Mouse (Mus musculus): Measurements from ENCODE around the gene Rbmx. TPM values are rescaled to one million over a fixed set of nuclear protein-coding genes. Genes with fewer than 3 reads are reported as not detected.

Gene Rbmx
- polyA plus RNA-seq, 1 experiment from 2014 or later: 116 TPM

DNA sequence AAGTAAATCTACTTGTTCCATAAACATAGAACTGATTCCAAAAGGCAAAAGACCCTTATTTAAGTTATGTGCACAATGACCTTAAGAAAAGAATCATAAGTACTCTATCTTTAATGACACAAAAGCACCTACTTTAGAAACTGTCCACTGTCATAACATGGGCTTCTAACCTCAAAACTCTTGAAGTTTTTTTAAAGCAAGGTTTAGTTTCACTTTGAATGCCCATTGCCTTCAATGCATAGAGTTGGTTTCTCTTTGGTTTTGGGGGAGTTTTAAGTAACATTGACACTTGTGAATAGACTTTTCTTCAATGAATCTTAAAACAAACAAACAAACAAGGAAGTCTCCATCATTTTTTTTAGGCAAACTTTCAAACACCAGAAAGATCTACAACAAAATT lies 55.3 kb downstream of the Rbmx start:
- H3K4me3 ChIP-seq (ENCODE audit: low read depth, low read length): no peak overlapping the region
- no peak overlapping the region for H3K9ac ChIP-seq (ENCODE audit: low read length)
- no peak overlapping the region for H3K27ac ChIP-seq (ENCODE audit: low read depth)
- DNase-seq (ENCODE audit: low spot score) (no peak), ATAC-seq (replicated peaks; ENCODE audit: low FRiP score, low TSS enrichment, low read depth) (no peak)
- H3K9me3 ChIP-seq (ENCODE audit: control insufficient read depth, low read length): no peaks in the 10 kb centered on the region
- no peaks in the 10 kb centered on the region for H3K27me3 ChIP-seq (replicated peaks; ENCODE audit: control insufficient read depth, insufficient read depth, low read length)
- H3K4me1 ChIP-seq (replicated peaks; ENCODE audit: control insufficient read depth, insufficient read depth, low read length): no peaks in the 10 kb centered on the region
- no peaks in the 10 kb centered on the region for H3K36me3 ChIP-seq (ENCODE audit: control insufficient read depth, insufficient read depth, low read length)
- no peak overlapping the region for H3K4me2 ChIP-seq (ENCODE audit: low read length)

DNA sequence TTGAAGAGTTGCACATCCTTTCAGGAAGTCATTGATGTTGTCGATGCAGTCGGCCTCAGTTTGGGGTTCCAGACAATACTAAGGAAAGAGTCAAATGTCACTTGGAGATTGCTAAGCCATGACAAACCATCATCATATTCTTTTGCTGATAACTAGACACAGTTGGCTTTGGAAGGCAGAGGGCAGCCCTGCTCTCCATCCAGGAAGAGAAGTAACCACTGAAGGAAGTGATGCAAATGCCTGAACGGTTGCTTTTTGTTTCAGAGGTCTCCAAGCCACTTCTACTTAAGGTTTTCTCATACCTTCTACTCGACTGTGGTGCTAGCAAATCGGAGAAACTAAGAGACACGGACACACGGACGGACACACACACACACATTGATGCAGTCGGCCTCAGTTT lies 55.9 kb downstream of the Rbmx start:
- H3K9me3 ChIP-seq (ENCODE audit: control insufficient read depth, low read length): no peaks in the 10 kb centered on the region
- WGBS: 78% methylated on average over 9 of the region's 9 CpGs
- H3K4me2 ChIP-seq (ENCODE audit: low read length): no peak overlapping the region
- H3K4me1 ChIP-seq (replicated peaks; ENCODE audit: control insufficient read depth, insufficient read depth, low read length): no peaks in the 10 kb centered on the region
- H3K27me3 ChIP-seq (replicated peaks; ENCODE audit: control insufficient read depth, insufficient read depth, low read length): no peaks in the 10 kb centered on the region
- no peak overlapping the region for H3K4me3 ChIP-seq (ENCODE audit: low read depth, low read length)
- H3K36me3 ChIP-seq (ENCODE audit: control insufficient read depth, insufficient read depth, low read length): no peaks in the 10 kb centered on the region
- no peak for DNase-seq (ENCODE audit: low spot score)
- no peak overlapping the region for H3K27ac ChIP-seq (ENCODE audit: low read depth)
- ATAC-seq (replicated peaks; ENCODE audit: low FRiP score, low TSS enrichment, low read depth): no peak
- no peak overlapping the region for H3K9ac ChIP-seq (ENCODE audit: low read length)

DNA sequence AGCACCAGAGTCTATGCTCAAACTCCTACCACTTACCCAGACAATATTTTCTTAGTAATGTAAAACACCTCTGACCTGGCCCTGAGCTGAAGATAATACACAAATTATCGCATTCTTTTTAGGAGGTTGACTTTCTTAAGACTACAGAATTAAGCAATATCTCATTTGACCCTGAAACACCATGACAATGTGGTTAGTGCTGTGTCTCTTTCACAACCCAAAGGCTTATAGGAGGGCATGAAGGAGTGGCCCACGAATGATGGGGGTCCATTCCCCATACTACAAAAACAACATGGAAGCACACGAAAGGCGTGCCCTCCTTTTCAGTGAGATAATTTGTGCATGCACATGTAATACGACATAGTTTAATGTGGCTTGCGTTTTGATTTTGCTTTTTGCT lies 57.5 kb downstream of the Rbmx start:
- H3K9me3 ChIP-seq (ENCODE audit: control insufficient read depth, low read length): no peaks in the 10 kb centered on the region
- DNase-seq (ENCODE audit: low spot score): no peak
- H3K9ac ChIP-seq (ENCODE audit: low read length): no peak overlapping the region
- H3K4me2 ChIP-seq (ENCODE audit: low read length): no peak overlapping the region
- no peak overlapping the region for H3K4me3 ChIP-seq (ENCODE audit: low read depth, low read length)
- no peaks in the 10 kb centered on the region for H3K27me3 ChIP-seq (replicated peaks; ENCODE audit: control insufficient read depth, insufficient read depth, low read length)
- no peak overlapping the region for H3K27ac ChIP-seq (ENCODE audit: low read depth)
- H3K4me1 ChIP-seq (replicated peaks; ENCODE audit: control insufficient read depth, insufficient read depth, low read length): no peaks in the 10 kb centered on the region
- WGBS: 89% methylated on average over 6 of the region's 6 CpGs
- ATAC-seq (replicated peaks; ENCODE audit: low FRiP score, low TSS enrichment, low read depth): no peak
- no peaks in the 10 kb centered on the region for H3K36me3 ChIP-seq (ENCODE audit: control insufficient read depth, insufficient read depth, low read length)

Other genes with a start within 250 kb of the Rbmx start
- gene Cd40lg, start 180.9 kb downstream of the Rbmx start, polyA plus RNA-seq (2014; fragmentation: Nextera tagmentation; extraction: Ambion mirVana): not detected in 2 replicates
- gene Arhgef6, start 54.3 kb downstream of the Rbmx start, polyA plus RNA-seq (2014; fragmentation: Nextera tagmentation; extraction: Ambion mirVana): 3.2 and 5.1 TPM in 2 replicates
- not detected in 2 replicates for gene Gm364, start 16.1 kb upstream of the Rbmx start, polyA plus RNA-seq (2014; fragmentation: Nextera tagmentation; extraction: Ambion mirVana)
- not detected in 2 replicates for gene Gpr101, start 110.7 kb upstream of the Rbmx start, polyA plus RNA-seq (2014; fragmentation: Nextera tagmentation; extraction: Ambion mirVana)

All from intestine, embryonic 14.5 days (tissue).